Mouse (Mus musculus) embryo, embryonic 11 days (tissue): ENCODE measurements at regions not wholly inside any gene's neighbourhood (a gene's known extent, or its start where the extent isn't known, plus 50 kb on each side); places are given as distances from the start of the nearest gene placed in this dataset.

ENCODE experiments used
- DNase-seq: peaks from one replicate; pipeline ENCODE4 v3.0.0-alpha.2; 2015

GRCm38 (mm10) chr1:51530191-51530926 lies 52.1 kb upstream of the Nabp1 start:
- DNase-seq: peak; percentile 30

- DNase-seq: peak; percentile 13
Measured at GRCm38 (mm10) chr1:51529653-51530052, 51.4 kb upstream of the Nabp1 start.

GRCm38 (mm10) chr1:51528671-51529070 lies 50.4 kb upstream of the Nabp1 start:
- no peak for DNase-seq
